Mouse (Mus musculus) stomach, embryonic 14.5 days (tissue): ENCODE measurements around the gene Opn4. TPM values are rescaled to one million over a fixed set of nuclear protein-coding genes. Genes with fewer than 3 reads are reported as not detected.

Experiments
- ATAC-seq: fragments of 200-750 bp; cut with Nextera tagmentation; 2 replicates; pipeline ENCODE4 v1.8.0; 2017; ENCODE audit warnings: low read depth, moderate TSS enrichment; ENCODE audit not compliant: insufficient number of reproducible peaks, insufficient read depth, low FRiP score
- H3K27ac ChIP-seq: fragments of 300-500 bp; sonication (generic); 2 replicates; pipeline ENCODE4 v1.5.1; 2014; ENCODE audit warnings: mild to moderate bottlenecking, low read length, moderate library complexity, mixed read lengths
- H3K27me3 ChIP-seq: fragments of 300-500 bp; sonication (generic); 2 replicates; pipeline ENCODE4 v1.6.1; 2014; ENCODE audit warnings: low read length, control low read depth, mixed read lengths; ENCODE audit not compliant: control insufficient read depth, insufficient read depth
- H3K36me3 ChIP-seq: fragments of 300-500 bp; sonication (generic); 2 replicates; pipeline ENCODE4 v1.6.1; 2014; ENCODE audit warnings: mild to moderate bottlenecking, control low read depth, low read length, moderate library complexity, mixed read lengths; ENCODE audit not compliant: control insufficient read depth, insufficient read depth
- H3K4me1 ChIP-seq: fragments of 300-500 bp; sonication (generic); 2 replicates; pipeline ENCODE4 v1.6.1; 2014; ENCODE audit warnings: low read length, control low read depth, mixed read lengths; ENCODE audit not compliant: control insufficient read depth, insufficient read depth
- H3K4me2 ChIP-seq: fragments of 300-500 bp; sonication (generic); replicated peaks from 2 replicates; pipeline ENCODE4 v1.6.1; 2014; ENCODE audit warnings: low read depth, low read length, control low read depth
- H3K4me3 ChIP-seq: fragments of 300-500 bp; sonication (generic); 2 replicates; pipeline ENCODE4 v1.5.1; 2014; ENCODE audit warnings: low read depth, low read length, control low read depth
- H3K9ac ChIP-seq: fragments of 300-500 bp; sonication (generic); replicated peaks from 2 replicates; pipeline ENCODE4 v1.6.1; 2014; ENCODE audit warnings: low read depth, mild to moderate bottlenecking, control low read depth, low read length, moderate library complexity, mixed read lengths
- H3K9me3 ChIP-seq: fragments of 300-500 bp; sonication (generic); 2 replicates; pipeline ENCODE4 v1.6.1; 2016; ENCODE audit warnings: low read depth, low read length, control low read depth; ENCODE audit not compliant: control insufficient read depth
- WGBS: fragments of 180-500 bp; shearing (Covaris S2); extraction: QIAGEN DNeasy Blood & Tissue Kit; methylation state at CpG from one replicate; pipeline ENCODE4 v1.1.7; 2014; 5-methylcytosine and 5-hydroxymethylcytosine counted together
- polyA plus RNA-seq: library from polyadenylated mRNA; unstranded; fragments of >200 nt; fragmentation: Nextera tagmentation; extraction: Ambion mirVana; gene quantifications from 2 replicates; pipeline ENCODE4 v1.2.1, GENCODE M21; 2014

The Opn4 gene
- polyA plus RNA-seq, 1 experiment from 2014 or later, result not detected

DNA sequence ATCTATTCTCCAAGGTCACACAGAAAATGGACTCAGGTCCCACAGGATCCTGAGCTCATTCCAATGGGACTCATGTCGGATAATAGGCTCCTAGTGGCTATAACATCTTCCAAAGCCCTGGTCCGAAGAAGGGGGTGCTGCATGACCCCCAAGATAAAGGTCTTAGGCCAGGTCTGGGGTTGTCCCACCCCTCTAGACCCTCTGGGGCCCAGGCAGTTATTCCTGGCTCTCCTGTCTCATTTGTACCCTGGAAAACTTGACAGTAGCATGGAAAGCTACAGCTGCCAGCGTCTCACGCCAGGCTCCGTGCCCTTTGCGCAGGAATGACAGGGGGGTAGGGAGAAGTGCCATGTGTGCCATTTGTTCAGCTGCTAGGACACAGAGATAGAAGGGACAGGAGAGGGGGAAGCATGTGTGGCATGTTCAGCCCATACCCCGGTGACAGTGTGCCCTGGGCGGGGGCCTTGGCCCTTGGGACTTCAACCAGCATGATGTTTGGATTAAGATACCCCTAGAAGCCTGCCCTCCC lies 10.7 kb downstream of the Opn4 start:
- Histone ChIP-seq H3K4me3 (no peak overlapping the region), H3K9me3 (no peaks in the 10 kb centered on the region), H3K4me2 (no peak overlapping the region), H3K27me3 (no peaks in the 10 kb centered on the region), H3K4me1 (peaks cover 5% of the 10 kb centered on the region; the same call in 1 of the 2 replicates), H3K9ac (no peak overlapping the region), H3K27ac (no peak overlapping the region), H3K36me3 (no peaks in the 10 kb centered on the region)
- WGBS, result 91% methylated on average over 8 of the region's 8 CpGs
- ATAC-seq, result no peak

DNA sequence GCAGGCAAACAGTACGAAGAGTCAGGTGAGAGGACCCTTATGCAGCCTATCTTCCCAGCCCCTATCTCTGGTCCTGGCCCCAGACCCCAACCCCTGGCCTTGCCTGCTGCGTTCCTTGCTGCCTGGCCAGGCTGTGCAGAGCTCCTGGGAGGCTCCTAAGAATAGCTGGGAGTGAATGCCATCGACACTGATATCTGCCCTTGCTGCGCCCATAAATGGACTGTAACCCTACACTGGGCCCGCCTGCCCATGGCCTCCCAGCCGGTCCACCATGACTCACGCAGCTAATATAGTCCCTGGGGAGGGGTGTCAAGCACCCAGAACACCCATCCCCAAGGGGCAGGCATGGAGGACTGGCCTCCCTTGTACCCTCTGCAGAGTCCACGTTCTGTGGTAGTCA lies 11.4 kb downstream of the Opn4 start, which contains the start of gene Ldb3:
Gene Ldb3 (minus strand): TSS at position 185 of the 400 bp plus-strand sequence.
- Histone ChIP-seq H3K4me2 (no peak within 1 kb of the TSS), H3K9ac (no peak within 1 kb of the TSS), H3K4me3 (no peak within 1 kb of the TSS), H3K36me3 (no peaks in the 10 kb centered on the region), H3K4me1 (peaks cover 5% of the 10 kb centered on the region; the same call in 1 of the 2 replicates), H3K9me3 (no peaks in the 10 kb centered on the region), H3K27me3 (no peaks in the 10 kb centered on the region), H3K27ac (no peak within 1 kb of the TSS)
- ATAC-seq, result no peak
- 49% methylated on average over 8 of the region's 8 CpGs for WGBS

DNA sequence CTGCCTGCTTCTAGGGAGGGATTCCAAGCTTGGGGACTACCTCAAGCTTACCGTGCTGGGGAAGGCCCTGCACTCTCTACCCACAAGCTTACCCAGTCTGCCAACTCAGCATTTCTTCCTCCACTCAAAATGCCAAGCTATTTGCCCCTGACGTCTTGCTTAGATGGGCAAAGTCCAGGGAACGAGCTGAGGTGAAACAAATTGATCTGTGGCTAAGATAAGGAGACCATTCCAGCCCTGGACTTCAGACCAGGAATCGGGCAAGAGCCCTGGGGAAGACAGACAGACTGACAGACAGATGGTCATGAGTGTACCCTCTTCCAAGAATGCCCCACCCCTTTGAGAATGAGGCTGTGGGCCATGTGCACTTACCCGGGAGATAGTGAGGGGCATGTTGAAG lies 11.9 kb downstream of the Opn4 start:
- ATAC-seq, result no peak
- Histone ChIP-seq H3K27me3 (no peaks in the 10 kb centered on the region), H3K27ac (no peak overlapping the region), H3K4me2 (no peak overlapping the region), H3K4me3 (no peak overlapping the region), H3K9ac (no peak overlapping the region), H3K9me3 (no peaks in the 10 kb centered on the region), H3K4me1 (peaks cover 5% of the 10 kb centered on the region; the same call in 1 of the 2 replicates), H3K36me3 (no peaks in the 10 kb centered on the region)
- 59% methylated on average over 5 of the region's 5 CpGs for WGBS

DNA sequence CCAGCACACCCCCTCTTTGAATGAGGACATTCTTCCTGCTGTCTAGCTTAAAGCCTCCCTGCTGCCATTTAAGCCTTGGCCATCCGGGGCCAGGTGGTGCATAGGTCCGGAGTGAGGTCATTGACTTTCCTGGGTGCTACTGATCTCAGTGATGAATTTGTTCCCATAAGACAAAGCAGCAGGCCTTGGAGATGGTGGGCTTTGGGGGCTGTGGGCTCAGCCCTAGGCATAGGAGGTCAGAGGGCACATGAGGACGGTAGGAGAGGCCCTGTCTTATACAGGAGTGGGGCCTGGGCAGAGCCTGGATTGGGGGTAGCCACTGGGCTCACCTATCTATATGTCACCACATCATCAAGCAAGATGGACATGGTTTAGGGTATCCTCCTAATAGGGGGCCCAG lies 13.1 kb downstream of the Opn4 start:
- no peak overlapping the region for H3K27ac ChIP-seq
- H3K9ac ChIP-seq, result no peak overlapping the region
- H3K4me1 ChIP-seq, result peaks cover 5% of the 10 kb centered on the region; the same call in 1 of the 2 replicates
- no peak overlapping the region for H3K4me2 ChIP-seq
- no peak overlapping the region for H3K4me3 ChIP-seq
- no peak for ATAC-seq
- no peaks in the 10 kb centered on the region for H3K36me3 ChIP-seq
- 63% methylated on average over 3 of the region's 3 CpGs for WGBS
- no peaks in the 10 kb centered on the region for H3K9me3 ChIP-seq
- no peaks in the 10 kb centered on the region for H3K27me3 ChIP-seq

DNA sequence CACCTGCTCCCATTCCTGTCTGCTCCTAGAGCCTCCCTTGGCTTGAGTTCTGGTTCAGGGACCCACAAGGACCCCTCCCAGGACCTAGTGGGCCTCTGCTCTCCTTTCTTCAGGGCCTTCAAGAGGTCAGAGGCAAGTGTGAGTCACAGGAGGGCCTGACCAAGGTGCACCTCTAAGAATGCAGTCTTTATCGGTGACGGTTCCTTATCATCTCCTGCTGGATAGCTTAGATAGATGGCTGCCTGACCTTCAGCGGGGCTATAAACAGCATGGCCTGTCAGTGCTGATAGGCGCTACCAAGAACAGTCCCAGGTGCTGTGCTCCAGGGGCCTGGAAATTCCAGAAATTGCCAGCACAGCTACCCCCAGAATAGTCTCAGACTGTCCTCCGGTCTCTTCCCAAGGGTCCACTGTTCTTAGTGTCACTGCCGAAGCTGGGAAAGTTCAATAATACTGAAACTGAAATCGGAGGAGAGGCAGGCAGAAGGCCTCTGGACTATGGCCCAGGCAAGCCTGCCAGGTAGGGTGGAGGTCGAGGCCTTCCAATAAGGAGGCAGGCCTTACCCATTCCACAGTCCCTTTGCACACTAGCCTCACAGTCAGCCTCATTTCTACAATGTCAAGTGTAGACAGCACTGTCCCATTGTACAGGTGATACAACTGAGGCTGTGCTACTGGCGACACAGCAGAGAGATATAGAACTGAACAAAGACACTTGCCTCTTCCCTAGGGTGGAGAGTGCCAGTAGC lies 14.4 kb downstream of the Opn4 start:
- no peaks in the 10 kb centered on the region for H3K9me3 ChIP-seq
- no peak overlapping the region for H3K4me3 ChIP-seq
- peaks cover 5% of the 10 kb centered on the region; the same call in 1 of the 2 replicates for H3K4me1 ChIP-seq
- H3K27me3 ChIP-seq, result no peaks in the 10 kb centered on the region
- no peak overlapping the region for H3K4me2 ChIP-seq
- H3K27ac ChIP-seq, result no peak overlapping the region
- no peak overlapping the region for H3K9ac ChIP-seq
- no peak; the same call in 1 of the 2 replicates for ATAC-seq
- WGBS, result 60% methylated on average over 9 of the region's 9 CpGs
- H3K36me3 ChIP-seq, result no peaks in the 10 kb centered on the region

DNA sequence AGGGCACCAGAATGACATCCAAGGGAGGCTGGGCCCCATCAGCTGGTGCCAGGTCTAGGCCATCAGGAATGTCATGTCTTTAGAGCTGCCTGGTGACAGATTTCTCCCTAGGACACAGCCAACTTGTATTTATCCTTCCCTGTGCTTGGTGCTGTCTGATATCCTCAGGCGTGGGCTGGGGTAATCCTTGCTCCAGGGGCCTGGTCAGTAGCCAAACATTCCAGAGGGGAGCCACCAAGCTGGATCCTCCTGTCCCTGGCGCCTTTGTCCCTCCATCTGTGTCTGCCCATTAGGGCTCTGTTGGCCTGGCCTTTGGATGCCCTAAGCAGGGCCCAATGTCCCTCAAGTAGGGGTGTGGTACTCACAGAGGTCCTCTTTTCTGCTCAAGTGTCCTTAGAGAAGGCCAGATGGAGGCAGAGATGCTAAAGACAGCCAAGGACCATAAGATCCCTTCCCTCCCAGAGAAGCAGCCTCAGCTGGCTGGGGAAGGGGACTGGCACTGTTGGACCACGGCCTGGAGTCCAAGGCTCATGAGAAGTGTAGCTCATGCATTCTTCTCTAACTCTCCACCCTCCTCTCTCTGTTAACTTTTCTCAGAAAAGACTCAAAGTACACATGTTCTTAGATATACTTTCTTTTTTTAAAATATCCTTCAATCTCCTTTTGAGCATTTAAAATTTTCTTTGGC lies 17.1 kb downstream of the Opn4 start:
- ATAC-seq, result no peak
- Histone ChIP-seq H3K4me2 (no peak overlapping the region), H3K27ac (no peak overlapping the region), H3K9ac (no peak overlapping the region), H3K4me3 (no peak overlapping the region), H3K27me3 (no peaks in the 10 kb centered on the region), H3K4me1 (no peaks in the 10 kb centered on the region), H3K36me3 (no peaks in the 10 kb centered on the region), H3K9me3 (no peaks in the 10 kb centered on the region)
- 65% methylated on average over 3 of the region's 3 CpGs for WGBS

DNA sequence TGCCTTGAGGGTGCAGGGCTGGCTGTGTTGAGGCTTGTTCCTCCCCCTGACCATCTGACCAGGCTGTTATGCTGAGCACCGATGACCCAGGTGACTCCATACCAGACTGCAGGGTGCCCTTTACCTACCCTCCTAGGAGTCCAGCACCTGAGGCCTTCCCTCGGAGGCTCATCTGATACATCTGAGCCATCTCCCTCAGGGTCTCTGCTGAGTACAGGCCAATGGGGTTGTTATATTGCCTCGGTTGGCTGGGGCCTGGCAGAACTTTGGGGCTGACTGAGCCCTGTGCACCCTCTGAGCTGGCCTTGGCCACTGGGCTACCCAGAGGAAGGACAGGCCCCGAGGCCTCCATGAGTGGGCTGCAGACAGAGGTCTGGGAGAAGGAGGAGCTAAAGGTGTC lies 23.1 kb downstream of the Opn4 start:
- H3K9ac ChIP-seq, result no peak overlapping the region
- H3K4me3 ChIP-seq, result no peak overlapping the region
- H3K27ac ChIP-seq, result no peak overlapping the region
- no peaks in the 10 kb centered on the region for H3K27me3 ChIP-seq
- H3K4me1 ChIP-seq, result no peaks in the 10 kb centered on the region
- ATAC-seq, result no peak
- no peak overlapping the region for H3K4me2 ChIP-seq
- no peaks in the 10 kb centered on the region for H3K9me3 ChIP-seq
- H3K36me3 ChIP-seq, result no peaks in the 10 kb centered on the region
- 84% methylated on average over 4 of the region's 4 CpGs for WGBS

DNA sequence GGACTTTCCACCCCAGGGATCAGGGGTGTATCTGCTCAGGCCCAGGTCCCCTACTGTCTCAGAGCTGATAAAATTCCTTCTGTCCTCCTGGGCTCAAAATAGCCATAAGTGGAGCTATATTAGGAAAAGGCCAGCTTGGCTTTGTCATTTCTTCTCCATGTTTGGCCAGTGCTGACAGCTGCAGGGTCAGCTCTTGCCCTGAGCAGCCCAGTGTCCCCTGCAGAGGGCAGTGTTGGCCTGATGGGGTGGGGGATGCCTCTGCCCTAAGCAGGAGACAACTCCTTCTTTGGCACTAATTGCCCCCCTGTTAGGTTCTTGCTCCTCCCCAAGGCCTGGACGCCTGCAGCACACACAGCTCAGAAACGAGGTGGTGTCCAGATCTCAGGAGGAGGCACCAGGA lies 25.9 kb downstream of the Opn4 start:
- H3K36me3 ChIP-seq, result no peaks in the 10 kb centered on the region
- no peaks in the 10 kb centered on the region for H3K4me1 ChIP-seq
- no peak overlapping the region for H3K27ac ChIP-seq
- no peaks in the 10 kb centered on the region for H3K9me3 ChIP-seq
- H3K27me3 ChIP-seq, result no peaks in the 10 kb centered on the region
- WGBS, result 60% methylated on average over 2 of the region's 2 CpGs
- no peak for ATAC-seq
- H3K4me3 ChIP-seq, result no peak overlapping the region
- H3K4me2 ChIP-seq, result no peak overlapping the region
- H3K9ac ChIP-seq, result no peak overlapping the region
